Mouse (Mus musculus): ENCODE data around the gene Parg.
"Not testable (repeated sequence)": the region's sequence is repeated elsewhere in the genome, so short reads cannot be mapped to it uniquely, and the experiment has no call there.

Gene Parg

GRCm38 (mm10) chr14:32167326-32167725, 34.4 kb upstream of the Parg start:
- Histone ChIP-seq H3K36me3 (ENCODE audit: insufficient read depth, low read length) (peaks cover 29% of the 10 kb centered on the region), H3K9me3 (ENCODE audit: low read length) (no peaks in the 10 kb centered on the region), H3K27me3 (ENCODE audit: insufficient read depth, low read length) (no peaks in the 10 kb centered on the region), H3K4me3 (replicated peaks; ENCODE audit: low read length) (no peak overlapping the region), H3K4me1 (replicated peaks; ENCODE audit: low read depth, low read length) (peaks cover 73% of the 10 kb centered on the region)
- no peak for TF ChIP-seq CTCF (conservative IDR thresholded peaks at IDR 0.05; ENCODE audit: low read length)

GRCm38 (mm10) chr14:32168653-32169231, 33.0 kb upstream of the Parg start:
- Histone ChIP-seq H3K4me3 (replicated peaks; ENCODE audit: low read length) (no peak overlapping the region), H3K27me3 (ENCODE audit: insufficient read depth, low read length) (no peaks in the 10 kb centered on the region), H3K36me3 (ENCODE audit: insufficient read depth, low read length) (peaks cover 43% of the 10 kb centered on the region), H3K4me1 (replicated peaks; ENCODE audit: low read depth, low read length) (peaks cover 59% of the 10 kb centered on the region), H3K9me3 (ENCODE audit: low read length) (no peaks in the 10 kb centered on the region)
- TF ChIP-seq NANOG (IDR thresholded peaks at IDR 0.05; ENCODE audit: borderline replicate concordance, low read length) (no peak), CTCF (conservative IDR thresholded peaks at IDR 0.05; ENCODE audit: low read length) (no peak), POU5F1 (IDR thresholded peaks at IDR 0.05; ENCODE audit: borderline replicate concordance, low read length) (no peak)

GRCm38 (mm10) chr14:32170137-32170536, 31.6 kb upstream of the Parg start:
- no peak for TF ChIP-seq POU5F1 (IDR thresholded peaks at IDR 0.05; ENCODE audit: borderline replicate concordance, low read length)
- no peak for TF ChIP-seq NANOG (IDR thresholded peaks at IDR 0.05; ENCODE audit: borderline replicate concordance, low read length)
- TF ChIP-seq CTCF (conservative IDR thresholded peaks at IDR 0.05; ENCODE audit: low read length), result no peak
- H3K27me3 ChIP-seq (ENCODE audit: insufficient read depth, low read length), result no peaks in the 10 kb centered on the region
- H3K9me3 ChIP-seq (ENCODE audit: low read length), result no peaks in the 10 kb centered on the region
- H3K4me1 ChIP-seq (replicated peaks; ENCODE audit: low read depth, low read length), result peaks cover 45% of the 10 kb centered on the region
- peaks cover 57% of the 10 kb centered on the region for H3K36me3 ChIP-seq (ENCODE audit: insufficient read depth, low read length)
- H3K4me3 ChIP-seq (replicated peaks; ENCODE audit: low read length), result no peak overlapping the region

GRCm38 (mm10) chr14:32175310-32175709, 26.4 kb upstream of the Parg start:
- H3K4me3 ChIP-seq (replicated peaks; ENCODE audit: low read length), result no peak overlapping the region
- peaks cover 75% of the 10 kb centered on the region for H3K36me3 ChIP-seq (ENCODE audit: insufficient read depth, low read length)
- no peaks in the 10 kb centered on the region for H3K27me3 ChIP-seq (ENCODE audit: insufficient read depth, low read length)
- H3K9me3 ChIP-seq (ENCODE audit: low read length), result no peaks in the 10 kb centered on the region
- no peaks in the 10 kb centered on the region; the same call in 1 of the 2 replicates for H3K4me1 ChIP-seq (replicated peaks; ENCODE audit: low read depth, low read length)
- TF ChIP-seq CTCF (conservative IDR thresholded peaks at IDR 0.05; ENCODE audit: low read length) (no peak), POU5F1 (IDR thresholded peaks at IDR 0.05; ENCODE audit: borderline replicate concordance, low read length) (no peak), NANOG (IDR thresholded peaks at IDR 0.05; ENCODE audit: borderline replicate concordance, low read length) (no peak)

- not testable (repeated sequence) for H3K4me3 ChIP-seq (replicated peaks; ENCODE audit: low read length); H3K9me3 ChIP-seq (ENCODE audit: low read length); H3K27me3 ChIP-seq (ENCODE audit: insufficient read depth, low read length); H3K4me1 ChIP-seq (replicated peaks; ENCODE audit: low read depth, low read length)
- peaks cover 75% of the 10 kb centered on the region for H3K36me3 ChIP-seq (ENCODE audit: insufficient read depth, low read length)
Measured at GRCm38 (mm10) chr14:32176590-32176989, 25.2 kb upstream of the Parg start.

GRCm38 (mm10) chr14:32179393-32180195, 22.2 kb upstream of the Parg start:
- TF ChIP-seq CTCF (conservative IDR thresholded peaks at IDR 0.05; ENCODE audit: low read length), result no peak
- TF ChIP-seq NANOG (IDR thresholded peaks at IDR 0.05; ENCODE audit: borderline replicate concordance, low read length), result no peak
- TF ChIP-seq POU5F1 (IDR thresholded peaks at IDR 0.05; ENCODE audit: borderline replicate concordance, low read length), result no peak

GRCm38 (mm10) chr14:32180861-32181260, 20.9 kb upstream of the Parg start:
- Histone ChIP-seq H3K9me3 (ENCODE audit: low read length) (no peaks in the 10 kb centered on the region), H3K36me3 (ENCODE audit: insufficient read depth, low read length) (peaks cover 77% of the 10 kb centered on the region), H3K4me1 (replicated peaks; ENCODE audit: low read depth, low read length) (peaks cover 6% of the 10 kb centered on the region; the same call in 1 of the 2 replicates), H3K27me3 (ENCODE audit: insufficient read depth, low read length) (no peaks in the 10 kb centered on the region), H3K4me3 (replicated peaks; ENCODE audit: low read length) (no peak overlapping the region)
- TF ChIP-seq POU5F1 (IDR thresholded peaks at IDR 0.05; ENCODE audit: borderline replicate concordance, low read length), result no peak
- no peak for TF ChIP-seq NANOG (IDR thresholded peaks at IDR 0.05; ENCODE audit: borderline replicate concordance, low read length)
- no peak for TF ChIP-seq CTCF (conservative IDR thresholded peaks at IDR 0.05; ENCODE audit: low read length)

More at GRCm38 (mm10) chr14:32179393-32180195, 22.2 kb upstream of the Parg start:
- Histone ChIP-seq H3K27me3 (ENCODE audit: insufficient read depth, low read length) (no peaks in the 10 kb centered on the region), H3K36me3 (ENCODE audit: insufficient read depth, low read length) (peaks cover 75% of the 10 kb centered on the region), H3K4me3 (replicated peaks; ENCODE audit: low read length) (no peak overlapping the region), H3K9me3 (ENCODE audit: low read length) (no peaks in the 10 kb centered on the region), H3K4me1 (replicated peaks; ENCODE audit: low read depth, low read length) (peaks cover 6% of the 10 kb centered on the region)

- H3K4me1 ChIP-seq (replicated peaks; ENCODE audit: low read depth, low read length), result peaks cover 6% of the 10 kb centered on the region; the same call in 1 of the 2 replicates
- TF ChIP-seq POU5F1 (IDR thresholded peaks at IDR 0.05; ENCODE audit: borderline replicate concordance, low read length) (no peak), CTCF (conservative IDR thresholded peaks at IDR 0.05; ENCODE audit: low read length) (no peak), NANOG (IDR thresholded peaks at IDR 0.05; ENCODE audit: borderline replicate concordance, low read length) (no peak)
- no peak overlapping the region for H3K4me3 ChIP-seq (replicated peaks; ENCODE audit: low read length)
- no peaks in the 10 kb centered on the region for H3K27me3 ChIP-seq (ENCODE audit: insufficient read depth, low read length)
- no peaks in the 10 kb centered on the region for H3K9me3 ChIP-seq (ENCODE audit: low read length)
- H3K36me3 ChIP-seq (ENCODE audit: insufficient read depth, low read length), result peaks cover 96% of the 10 kb centered on the region
Measured at GRCm38 (mm10) chr14:32183846-32184245, 17.9 kb upstream of the Parg start.

Data from E14TG2a.4 (cell line).